Mouse (Mus musculus) gastrocnemius, postnatal 10 days (tissue): ENCODE measurements around the gene Zfand3. TPM values are rescaled to one million over a fixed set of nuclear protein-coding genes. Genes with fewer than 3 reads are reported as not detected.

Experiments used
- DNase-seq: peaks from one replicate; pipeline ENCODE4 v3.0.0; 2021; ENCODE audit warnings: mixed read lengths
- total RNA-seq, 2 experiments: library from RNA; stranded (reverse); gene quantifications; 2 replicates each; pipeline ENCODE4 v1.2.3; 2021

Gene Zfand3
- total RNA-seq, 2 experiments from 2014 or later: 111 to 119 TPM

- no peak for DNase-seq
Measured at GRCm38 (mm10) chr17:30193615-30194014, 189.1 kb downstream of the Zfand3 start.

- DNase-seq: no peak
Measured at GRCm38 (mm10) chr17:30194091-30194490, 189.6 kb downstream of the Zfand3 start.

GRCm38 (mm10) chr17:30194629-30195445, 190.3 kb downstream of the Zfand3 start:
- DNase-seq: no peak

- no peak for DNase-seq
Measured at GRCm38 (mm10) chr17:30195591-30196183, 191.2 kb downstream of the Zfand3 start.

- DNase-seq: no peak
Measured at GRCm38 (mm10) chr17:30196401-30197279, 192.1 kb downstream of the Zfand3 start.

GRCm38 (mm10) chr17:30197280-30198030, 192.9 kb downstream of the Zfand3 start:
- DNase-seq: no peak

GRCm38 (mm10) chr17:30198422-30198821, 193.9 kb downstream of the Zfand3 start:
- no peak for DNase-seq

- DNase-seq: peak; percentile 26
Measured at GRCm38 (mm10) chr17:30199374-30200247, 195.1 kb downstream of the Zfand3 start.

- peak; percentile 52 for DNase-seq
Measured at GRCm38 (mm10) chr17:30200283-30200682, 195.8 kb downstream of the Zfand3 start.

GRCm38 (mm10) chr17:30205062-30205825, 200.7 kb downstream of the Zfand3 start:
- DNase-seq: no peak

GRCm38 (mm10) chr17:30210262-30210661, 205.7 kb downstream of the Zfand3 start:
- DNase-seq: no peak

- DNase-seq: no peak
Measured at GRCm38 (mm10) chr17:30210936-30211335, 206.4 kb downstream of the Zfand3 start.

- no peak for DNase-seq
Measured at GRCm38 (mm10) chr17:30212647-30213046, 208.1 kb downstream of the Zfand3 start.

GRCm38 (mm10) chr17:30213371-30213770, 208.8 kb downstream of the Zfand3 start:
- no peak for DNase-seq

- no peak for DNase-seq
Measured at GRCm38 (mm10) chr17:30214393-30214792, 209.9 kb downstream of the Zfand3 start.

GRCm38 (mm10) chr17:30215741-30216140, 211.2 kb downstream of the Zfand3 start:
- DNase-seq: no peak

GRCm38 (mm10) chr17:30221677-30222076, 217.1 kb downstream of the Zfand3 start:
- DNase-seq: no peak

- DNase-seq: no peak
Measured at GRCm38 (mm10) chr17:30222361-30222760, 217.8 kb downstream of the Zfand3 start.

GRCm38 (mm10) chr17:30222837-30223236, 218.3 kb downstream of the Zfand3 start:
- DNase-seq: no peak
